Mouse (Mus musculus) kidney, adult 18-20 months (tissue): ENCODE data around the gene Isoc2b.
"Not testable (repeated sequence)": the region's sequence is repeated elsewhere in the genome, so short reads cannot be mapped to it uniquely, and the experiment has no call there.

Experiments used
- DNase-seq: peaks from one replicate; pipeline ENCODE4 v3.0.0; 2021

The Isoc2b gene

DNA sequence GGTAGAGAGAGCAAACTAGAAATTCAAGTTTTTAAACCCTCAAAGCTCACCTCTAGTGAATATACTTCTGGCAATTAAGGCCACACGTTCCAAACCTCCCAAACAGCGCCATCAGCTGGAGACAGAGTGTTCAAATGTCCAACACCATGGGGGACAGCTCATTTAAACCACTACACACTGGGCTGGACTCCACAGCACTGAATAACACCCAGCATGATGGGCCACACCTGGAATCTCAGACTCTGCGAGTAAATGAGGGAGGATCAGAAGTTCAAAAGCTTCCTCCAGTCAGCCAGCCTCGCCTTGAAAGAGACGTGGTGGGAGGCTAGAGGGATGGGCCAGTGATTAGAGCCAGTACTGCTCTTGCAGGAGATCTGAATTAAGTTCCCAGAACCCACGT lies at the start of gene Isoc2b:
Gene Isoc2b, minus strand, starts transcription at position 126 of the 400 bp plus-strand sequence.
- no peak for DNase-seq

DNA sequence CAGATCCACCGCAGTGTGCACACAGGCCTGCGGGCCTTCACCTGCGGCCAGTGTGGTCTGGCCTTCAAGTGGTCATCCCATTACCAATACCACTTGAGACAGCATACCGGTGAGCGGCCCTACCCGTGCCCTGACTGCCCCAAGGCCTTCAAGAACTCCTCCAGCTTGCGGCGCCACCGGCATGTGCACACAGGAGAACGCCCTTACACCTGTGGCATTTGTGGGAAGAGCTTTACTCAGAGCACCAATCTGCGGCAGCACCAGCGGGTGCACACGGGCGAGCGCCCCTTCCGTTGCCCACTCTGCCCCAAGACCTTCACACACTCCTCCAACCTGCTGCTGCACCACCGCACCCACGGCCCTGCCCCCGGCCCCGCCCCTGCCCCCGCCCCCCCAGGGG lies 49.0 kb upstream of the Isoc2b start:
- no peak for DNase-seq

DNA sequence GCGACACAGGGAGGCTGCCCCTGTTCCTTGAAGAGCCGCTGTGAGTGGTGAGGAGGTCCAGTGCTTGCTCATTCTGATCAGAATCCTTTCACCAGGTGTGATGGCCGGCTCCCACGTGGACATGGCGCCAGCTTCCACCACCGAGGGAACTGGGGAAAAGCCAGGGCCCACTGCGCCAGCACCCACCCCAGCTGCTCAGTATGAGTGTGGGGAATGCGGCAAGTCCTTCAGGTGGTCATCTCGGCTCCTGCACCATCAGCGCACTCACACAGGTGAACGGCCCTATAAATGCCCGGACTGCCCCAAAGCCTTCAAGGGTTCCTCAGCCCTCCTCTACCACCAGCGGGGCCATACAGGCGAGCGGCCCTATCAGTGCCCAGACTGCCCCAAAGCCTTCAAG lies 48.6 kb upstream of the Isoc2b start:
- no peak for DNase-seq

DNA sequence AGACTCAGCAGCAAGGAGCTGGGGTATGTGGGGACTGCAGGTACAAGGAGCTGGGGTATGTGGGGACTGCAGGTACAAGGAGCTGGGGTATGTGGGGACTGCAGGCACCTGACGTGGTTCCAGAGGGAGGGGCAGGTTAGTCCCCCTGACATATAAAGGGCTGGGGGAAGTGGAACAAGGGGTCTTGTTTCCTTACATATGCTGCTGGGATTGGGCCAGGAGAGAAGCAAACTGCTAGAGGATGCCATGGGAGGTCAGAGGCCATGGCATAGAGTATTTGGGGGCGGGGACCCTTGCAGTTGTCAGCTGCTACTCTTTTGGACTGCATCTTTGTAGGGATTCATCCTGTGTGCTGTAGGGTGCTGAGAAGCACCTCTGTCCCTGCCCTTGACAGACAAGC lies 47.4 kb upstream of the Isoc2b start:
- DNase-seq, result no peak

DNA sequence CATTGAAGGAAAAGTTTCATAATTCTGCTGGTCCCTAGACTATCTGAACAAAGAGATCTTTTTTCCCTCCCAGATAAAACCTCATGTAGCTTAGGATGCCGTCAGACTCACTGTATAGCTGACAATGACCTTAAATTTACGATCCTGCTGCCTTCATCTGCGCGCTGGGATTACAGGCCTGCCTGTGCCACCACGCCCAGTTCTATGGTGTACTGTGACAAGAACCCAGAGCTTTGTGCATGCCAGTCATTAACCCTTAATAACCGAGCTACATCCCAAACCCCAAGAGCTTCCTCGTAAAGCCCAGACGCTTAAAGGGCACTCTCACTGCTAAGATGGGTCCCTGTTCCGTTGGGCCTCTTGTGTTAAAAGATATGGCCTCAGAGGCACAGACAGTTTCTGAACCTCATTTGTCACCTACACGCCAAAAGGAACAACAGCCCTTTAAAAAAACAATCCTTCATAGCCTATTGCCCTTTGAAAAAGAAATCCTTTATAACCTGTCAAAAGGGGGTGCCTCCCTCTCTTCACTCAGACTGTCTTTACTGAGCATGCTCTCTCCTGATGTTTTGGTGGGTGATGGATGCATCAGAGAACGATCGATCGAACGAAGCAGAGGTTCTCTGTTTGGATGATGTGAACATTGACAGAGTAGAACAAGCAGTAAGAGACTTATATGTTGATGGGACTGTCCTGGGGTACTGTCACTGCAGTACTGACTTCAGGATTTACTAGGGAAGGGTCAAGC lies 45.8 kb upstream of the Isoc2b start:
- DNase-seq, result peak; percentile 35

DNA sequence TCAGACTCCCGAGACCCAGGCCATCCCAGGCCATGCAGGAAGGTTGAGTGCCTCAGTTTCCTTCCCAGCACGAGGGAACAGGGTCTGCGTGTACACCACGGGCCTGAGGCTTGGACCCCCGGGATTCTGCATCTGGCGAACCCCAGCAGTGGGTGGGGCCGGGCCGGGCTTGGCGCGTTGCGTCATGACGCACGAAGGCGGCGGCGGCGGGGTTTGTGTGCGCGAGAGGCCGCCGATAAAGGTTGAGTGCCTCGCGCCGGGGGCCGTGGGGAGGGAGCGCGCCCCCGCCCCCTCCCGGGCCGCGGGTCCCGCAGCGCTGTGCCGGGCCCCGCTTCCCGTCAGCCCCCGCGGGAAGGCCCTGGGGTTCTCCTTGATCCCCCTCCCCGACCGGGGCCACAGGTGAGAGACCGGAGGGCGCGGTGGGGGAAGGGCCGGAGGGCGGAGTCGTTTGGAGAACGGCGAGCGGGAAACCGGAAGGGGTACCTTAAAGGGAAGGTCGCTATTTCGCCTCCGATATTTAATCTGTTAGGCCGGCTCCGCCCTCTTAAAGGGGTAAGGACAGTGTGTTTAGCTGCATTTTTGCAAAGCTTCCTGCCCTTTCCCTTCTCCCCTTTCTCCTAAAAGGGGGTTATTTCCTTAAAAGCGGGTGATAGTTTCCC lies 45.1 kb upstream of the Isoc2b start, which contains the start of gene Zfp628:
Gene Zfp628, plus strand, starts transcription at position 211 of the 659 bp plus-strand sequence.
- DNase-seq, result peak; percentile 98

DNA sequence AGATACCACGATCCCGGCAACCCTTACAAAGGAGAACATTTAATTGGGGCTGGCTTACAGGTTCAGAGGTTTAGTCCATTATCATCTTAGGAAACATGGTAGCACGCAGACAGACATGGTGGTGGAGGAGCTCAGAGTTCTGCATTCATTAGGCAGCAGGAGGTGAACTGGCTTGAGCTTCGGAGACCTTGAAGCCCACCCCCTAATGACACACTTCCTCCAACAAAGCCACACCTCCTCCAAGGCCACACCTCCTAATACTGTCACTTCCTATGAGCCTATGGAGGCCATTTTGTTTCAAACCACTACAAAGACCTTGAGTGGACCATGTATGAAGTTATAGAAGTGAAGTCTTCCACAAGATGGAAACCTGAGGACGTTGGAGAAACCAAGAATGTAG lies 42.2 kb upstream of the Isoc2b start:
- DNase-seq, result no peak

DNA sequence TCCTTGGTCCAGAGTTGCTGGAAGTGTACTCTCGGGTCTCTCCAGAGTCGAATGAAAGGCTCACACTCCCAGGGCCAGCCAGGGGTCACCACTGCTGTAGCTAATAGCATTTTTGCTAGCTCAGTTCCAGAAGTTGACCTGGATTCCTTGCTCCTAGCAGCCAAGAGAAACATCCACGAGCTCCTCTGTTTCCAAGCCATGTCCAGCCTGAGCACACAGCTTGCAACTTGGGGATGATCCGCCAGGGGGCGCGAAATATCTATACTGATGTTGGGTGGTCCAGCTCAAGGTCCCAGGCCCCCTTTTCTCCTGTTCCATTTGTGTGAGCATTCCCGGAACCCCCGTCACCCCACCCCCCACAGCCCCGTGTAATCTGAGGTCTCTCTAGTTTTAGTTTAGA lies 41.5 kb upstream of the Isoc2b start:
- DNase-seq, result peak; percentile 66

DNA sequence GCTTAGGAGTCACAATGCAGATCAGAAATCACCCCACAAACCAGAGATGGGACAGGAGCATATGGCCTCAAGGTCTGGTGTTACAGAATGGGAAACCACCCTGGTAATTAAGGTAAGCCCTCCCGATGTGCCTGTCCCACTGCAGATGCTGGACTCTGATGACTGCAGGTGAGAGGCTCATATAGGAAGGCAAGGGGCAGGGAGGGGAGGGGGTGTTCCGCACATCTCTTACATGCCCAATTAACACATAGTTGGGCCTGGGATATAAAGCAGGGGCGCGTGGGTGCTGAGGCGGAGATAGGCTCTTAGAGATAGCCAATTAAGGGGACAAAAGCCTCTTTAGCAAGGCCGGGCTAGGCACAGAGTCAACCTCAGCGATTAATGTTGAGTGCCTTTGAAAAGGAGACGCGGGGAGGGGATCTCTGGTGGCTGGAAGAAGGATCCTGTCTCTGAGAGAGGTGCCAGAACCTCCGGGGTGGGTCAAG lies 36.5 kb upstream of the Isoc2b start, which contains the start of gene Gm36210:
Gene Gm36210, minus strand, starts transcription at position 51 of the 485 bp plus-strand sequence.
- no peak for DNase-seq

DNA sequence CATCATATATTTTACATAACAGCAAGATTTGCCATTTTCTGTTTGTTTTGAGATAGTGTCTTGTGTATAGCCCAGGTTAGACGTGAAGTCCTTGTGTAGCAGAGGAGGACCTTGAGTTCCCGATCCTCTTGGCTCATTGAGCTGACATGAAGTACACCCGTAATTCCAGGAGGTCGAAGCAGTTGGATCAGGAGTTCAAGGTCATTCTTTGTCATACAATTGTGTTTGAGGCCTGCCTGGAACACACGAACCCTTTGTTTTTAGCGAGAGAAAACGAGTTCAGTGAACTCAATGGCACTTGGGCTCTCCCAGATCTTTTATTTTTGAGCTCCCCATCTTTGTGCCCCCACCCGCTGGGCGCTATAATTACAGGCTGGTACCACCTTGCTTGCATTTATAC lies 32.3 kb upstream of the Isoc2b start:
- no peak for DNase-seq

DNA sequence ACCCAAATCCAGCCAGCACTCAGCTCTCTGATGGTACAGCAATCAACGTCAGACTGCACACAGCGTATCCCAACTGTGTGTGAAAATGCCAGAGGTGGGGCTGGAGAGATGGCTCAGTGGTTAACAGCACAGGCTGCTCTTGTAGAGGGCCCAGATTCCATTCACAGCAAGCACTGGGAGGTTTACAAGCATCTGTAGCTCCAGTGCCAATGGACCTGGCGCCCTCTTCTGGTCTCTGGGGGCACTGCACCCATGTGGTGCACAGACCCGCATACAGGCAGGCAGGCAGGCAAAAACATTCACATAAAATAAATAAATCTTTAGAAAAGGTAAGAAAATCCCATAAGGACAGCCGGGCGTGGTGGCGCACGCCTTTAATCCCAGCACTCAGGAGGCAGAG lies 31.1 kb upstream of the Isoc2b start:
- no peak for DNase-seq

DNA sequence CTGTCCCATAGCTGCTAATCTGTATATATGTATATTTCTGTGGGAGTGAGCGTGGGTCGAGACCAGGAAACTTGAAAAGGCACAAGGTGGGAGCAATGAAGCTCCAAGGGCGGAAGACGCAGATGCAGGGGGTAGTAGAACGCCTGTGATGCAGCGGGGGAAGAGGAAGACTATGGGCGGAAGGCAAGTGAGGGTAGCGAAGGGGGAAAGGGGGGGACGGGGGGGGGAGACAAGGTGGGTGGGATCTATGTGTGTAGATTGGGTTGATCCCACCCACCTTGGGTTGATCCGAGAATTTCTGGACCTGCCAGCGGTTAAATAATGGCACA lies 30.4 kb upstream of the Isoc2b start:
- no peak for DNase-seq

DNA sequence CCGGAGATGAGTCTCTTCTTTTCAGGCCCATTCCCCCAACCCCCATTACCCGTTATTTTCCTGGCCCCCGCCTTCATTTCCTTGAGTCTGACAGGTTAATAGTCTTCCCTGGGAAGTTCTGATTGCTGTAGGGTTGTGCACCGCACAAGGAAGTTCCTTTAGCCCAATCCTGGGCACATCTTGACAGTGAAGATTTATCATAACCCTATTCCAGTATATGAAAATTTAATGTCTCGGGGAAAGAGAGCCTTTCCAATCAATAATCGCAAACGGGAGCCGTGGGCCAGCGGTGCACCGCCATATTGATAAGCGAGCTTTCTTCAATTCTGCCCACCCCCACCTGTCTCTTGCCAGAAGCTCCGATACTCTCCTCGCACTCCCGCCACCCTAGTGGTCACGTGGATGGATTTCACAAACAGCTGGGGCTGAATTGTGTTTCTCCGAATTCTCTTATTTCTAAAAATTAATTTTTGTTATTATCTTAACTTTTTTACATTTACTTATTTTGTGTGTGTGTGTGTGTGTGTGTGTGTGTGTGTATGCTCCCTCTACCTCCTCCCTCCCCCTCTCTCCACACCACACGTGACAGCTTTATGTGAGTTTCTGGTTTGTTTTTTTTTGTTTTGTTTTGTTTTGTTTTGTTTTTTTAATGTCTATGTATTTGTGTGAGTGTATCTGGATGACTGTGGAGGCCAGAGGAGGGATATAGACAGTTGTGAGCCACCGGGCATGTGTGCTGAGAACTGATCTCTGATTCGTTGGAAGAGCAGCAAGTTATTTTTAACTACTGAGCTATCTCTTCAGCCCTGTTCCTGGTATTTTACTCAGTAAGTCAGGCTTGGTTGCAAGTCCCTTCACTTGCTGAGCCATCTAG lies 29.8 kb upstream of the Isoc2b start:
- DNase-seq, result no peak

DNA sequence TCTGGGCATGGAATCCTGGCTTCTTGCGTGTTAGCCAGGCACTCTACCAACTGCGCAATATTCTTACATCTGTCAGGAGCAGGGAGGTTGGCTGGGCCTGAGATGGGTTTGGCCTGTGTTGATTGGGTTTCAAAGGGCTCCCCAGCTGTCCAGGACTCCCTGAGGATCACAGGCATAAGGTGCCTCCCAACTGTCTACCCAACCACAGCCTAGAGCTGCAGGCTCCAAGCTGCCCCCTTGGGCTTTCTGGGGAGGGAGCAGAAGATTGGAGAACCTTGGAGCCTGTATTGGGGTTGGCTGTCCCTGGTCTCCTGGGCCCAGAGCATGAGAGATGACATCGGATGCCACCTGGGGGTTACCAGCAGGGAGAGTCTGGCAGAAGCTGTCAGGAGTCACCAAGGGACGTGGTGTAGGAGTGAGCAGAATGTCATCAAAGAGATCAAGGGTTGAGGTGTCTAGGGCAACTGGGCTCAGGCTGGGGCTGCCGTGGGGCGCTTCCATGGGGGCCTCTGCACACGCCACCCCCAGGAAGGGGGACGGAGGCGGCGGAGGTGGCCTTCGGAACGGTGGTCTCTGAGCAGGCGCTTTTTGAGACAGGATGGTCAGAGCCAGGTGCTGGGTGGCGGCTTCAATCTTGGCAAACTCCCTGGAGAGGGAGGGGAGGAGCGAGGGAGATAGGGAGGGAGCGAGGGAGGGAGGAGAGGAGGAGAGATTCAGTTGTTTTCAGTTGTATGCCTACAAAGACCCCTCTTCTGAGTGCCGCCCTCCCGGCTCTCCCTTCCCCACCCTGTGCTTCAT lies 29.0 kb upstream of the Isoc2b start:
- no peak for DNase-seq

DNA sequence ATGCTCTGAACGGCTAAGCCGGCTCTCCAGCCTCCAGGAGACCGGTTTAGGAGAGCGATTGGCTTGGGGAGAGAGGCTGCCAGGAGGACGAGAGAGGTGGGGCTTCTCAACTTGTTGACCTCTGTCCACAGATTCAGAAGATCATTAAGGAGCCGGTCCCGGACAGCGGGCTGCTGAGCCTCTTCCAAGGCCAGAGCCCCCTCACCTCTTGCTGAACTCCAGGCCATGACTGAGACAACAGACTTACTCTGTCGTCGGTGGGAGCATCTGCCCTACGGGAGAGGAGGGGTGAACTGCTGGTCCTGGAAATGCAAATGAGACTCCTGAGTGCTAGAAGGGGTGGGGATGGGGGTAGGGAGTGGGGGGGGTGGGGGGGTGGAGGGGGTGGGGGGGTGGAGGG lies 25.1 kb upstream of the Isoc2b start:
- DNase-seq, result no peak

DNA sequence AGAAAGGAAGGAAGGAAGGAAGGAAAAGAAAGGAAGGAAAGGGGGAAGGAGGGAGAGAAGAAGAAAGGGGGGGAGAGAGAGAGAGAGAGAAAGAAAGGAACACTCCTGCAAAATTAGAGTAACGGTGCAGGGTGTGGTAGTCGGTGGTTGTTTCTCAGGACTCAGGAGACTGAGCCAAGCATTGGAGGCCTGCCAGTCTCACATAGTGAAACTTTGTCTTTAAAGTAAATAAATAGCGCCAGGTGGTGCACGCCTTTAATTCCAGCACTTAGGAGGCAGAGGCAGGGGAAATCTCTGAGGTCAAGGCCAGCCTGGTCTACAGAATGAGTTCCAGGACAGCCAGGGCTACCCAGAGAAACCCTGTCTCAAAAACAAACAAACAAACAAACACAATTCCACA lies 16.6 kb upstream of the Isoc2b start:
- no peak for DNase-seq

DNA sequence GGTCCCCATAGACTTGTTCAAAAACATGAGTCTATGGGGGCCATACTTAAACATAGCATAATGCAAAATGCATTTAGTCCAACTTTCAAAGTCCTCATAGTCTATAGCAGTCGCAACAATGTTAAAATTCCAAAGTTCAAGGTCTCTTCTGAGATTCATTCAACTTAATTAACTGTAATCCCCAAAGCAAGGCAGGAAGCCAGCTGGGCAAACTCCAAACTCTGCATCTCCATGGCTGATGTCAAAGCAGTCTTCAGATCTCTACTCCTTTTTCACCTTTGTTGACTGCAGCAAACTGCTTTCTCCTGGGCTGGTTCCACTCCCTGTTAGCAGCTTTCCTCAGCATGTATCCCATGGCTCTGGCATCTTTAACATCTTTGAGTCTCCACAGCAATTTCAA lies 9.0 kb upstream of the Isoc2b start:
- DNase-seq, result not testable (repeated sequence)

DNA sequence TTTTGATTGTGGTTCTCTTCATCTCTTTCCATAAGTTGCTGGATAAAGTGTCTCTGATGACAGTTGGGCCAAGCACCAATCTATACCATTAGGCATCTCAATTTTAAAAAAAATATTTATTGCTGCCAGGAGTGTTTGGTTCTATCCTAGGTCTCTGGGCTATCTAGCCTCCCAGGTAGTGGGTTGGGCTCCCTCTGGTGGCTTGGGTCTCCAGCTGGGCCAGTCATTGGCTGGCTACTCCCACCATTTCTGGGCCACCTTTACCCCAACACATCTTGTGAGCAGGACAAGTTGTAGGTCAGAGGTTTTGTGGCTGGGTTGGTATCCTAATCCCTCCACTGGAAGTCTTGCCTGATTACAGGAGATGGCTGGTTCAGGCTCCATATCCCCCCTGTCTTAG lies 8.1 kb upstream of the Isoc2b start:
- peak; percentile 47 for DNase-seq

DNA sequence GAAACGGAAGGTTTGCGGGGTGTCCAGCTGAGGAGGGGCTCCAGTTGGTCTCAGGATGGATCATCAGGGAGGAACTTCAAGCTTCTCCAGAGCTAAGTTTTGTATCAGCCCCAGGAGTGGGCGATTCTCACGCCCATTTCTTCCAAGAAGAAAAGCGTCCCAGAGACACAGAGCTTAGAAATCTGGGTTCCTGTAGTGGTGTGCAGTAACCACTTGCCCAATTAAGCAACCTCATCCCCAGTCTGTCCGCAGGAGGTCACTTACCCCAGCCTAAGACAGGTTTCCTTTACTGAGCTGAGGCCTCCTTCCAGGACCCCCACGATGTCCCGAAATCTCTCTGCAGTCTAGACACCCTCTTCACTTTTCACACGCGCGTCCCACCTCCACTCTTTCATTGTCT lies 7.2 kb upstream of the Isoc2b start:
- no peak for DNase-seq

DNA sequence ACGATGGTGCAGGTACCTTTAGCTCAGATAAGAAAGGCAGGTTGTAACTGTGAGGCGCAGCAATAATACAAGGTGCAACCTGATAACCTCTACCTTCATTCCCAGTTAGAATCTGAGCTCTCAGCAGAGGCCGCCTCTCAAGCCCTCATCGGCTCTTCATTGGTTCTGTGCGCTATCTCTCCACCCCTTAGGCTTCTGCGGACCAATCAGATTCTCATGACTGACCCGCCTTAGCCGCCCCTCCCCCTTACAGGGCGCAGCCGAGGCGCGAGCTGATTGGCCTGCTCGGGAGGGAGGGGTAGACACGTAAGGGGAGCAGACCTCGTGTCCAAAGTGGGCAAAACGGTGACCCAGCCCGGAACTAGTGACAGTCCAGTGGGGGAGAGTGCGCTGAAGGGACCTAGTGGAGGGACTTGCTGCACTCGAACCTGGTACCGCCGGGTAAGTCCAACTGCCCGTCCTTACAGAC lies 6.7 kb upstream of the Isoc2b start, which contains the start of gene Isoc2a:
Gene Isoc2a, plus strand, starts transcription at position 401 of the 469 bp plus-strand sequence.
- DNase-seq, result peak; percentile 88

DNA sequence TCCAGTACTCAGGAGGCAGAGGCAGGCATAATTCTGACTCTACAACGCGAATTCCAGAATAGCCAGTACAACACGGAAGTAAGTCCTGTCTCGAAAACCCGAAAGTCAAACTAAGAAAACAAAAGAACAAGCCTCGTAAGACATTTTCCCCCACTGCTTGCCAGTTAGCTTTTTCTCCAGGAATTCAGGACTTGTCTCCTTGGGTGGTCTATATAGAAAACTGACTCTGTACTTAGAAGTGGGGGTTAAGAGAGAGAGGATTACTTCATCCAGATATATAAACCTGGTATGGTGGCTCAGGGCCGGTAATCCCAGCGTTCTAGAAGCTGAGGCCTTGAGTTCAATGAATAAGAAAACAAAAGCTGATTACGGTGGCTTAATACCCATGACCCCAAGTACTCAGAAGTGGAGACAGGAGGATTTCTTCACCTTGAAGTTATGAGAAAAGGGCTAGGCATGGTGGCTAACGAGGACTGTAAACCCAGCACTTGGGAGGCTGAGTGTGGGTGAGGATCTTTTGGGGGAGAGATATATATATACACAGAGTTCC lies 3.4 kb downstream of the Isoc2b start:
- DNase-seq, result no peak
